Mouse (Mus musculus) CH12.LX (cell line): ENCODE results near the gene Aldh1a2.

Source experiments
- CTCF ChIP-seq, 2 experiments: IDR thresholded peaks in 1 of 2; conservative IDR thresholded peaks in 1 of 2; 2 replicates each; pipeline ENCODE4 v1.5.1; 2011 to 2012; ENCODE audit warnings: low read depth in 2 of 2, low read length in 2 of 2, improper control_type of control experiment in 1 of 2, inconsistent platforms in 1 of 2, mild to moderate bottlenecking in 1 of 2, moderate library complexity in 1 of 2
- MEF2A ChIP-seq: IDR thresholded peaks from 2 replicates; pipeline ENCODE4 v1.6.1; 2014; ENCODE audit warnings: low read depth, mild to moderate bottlenecking, inconsistent platforms, low read length, improper control_type of control experiment, borderline replicate concordance
- POLR2A ChIP-seq: IDR thresholded peaks from 2 replicates; pipeline ENCODE4 v1.6.1; 2011; ENCODE audit warnings: low read depth, mild to moderate bottlenecking, improper control_type of control experiment, low read length
- SMC3 ChIP-seq: IDR thresholded peaks from 2 replicates; pipeline ENCODE4 v1.6.1; 2011; ENCODE audit warnings: low read depth, low read length, improper control_type of control experiment
- TBP ChIP-seq: conservative IDR thresholded peaks from 2 replicates; pipeline ENCODE4 v1.6.1; 2011; ENCODE audit warnings: low read depth, low read length, improper control_type of control experiment
- USF1 ChIP-seq: IDR thresholded peaks from 2 replicates; pipeline ENCODE4 v1.6.1; 2014; ENCODE audit warnings: low read depth, mild to moderate bottlenecking, inconsistent platforms, low read length, improper control_type of control experiment

- TF ChIP-seq MEF2A (no peak), POLR2A (no peak), USF1 (no peak), TBP (no peak), CTCF (conservative IDR thresholded peaks at IDR 0.05 in 1 of 2, IDR thresholded peaks at IDR 0.05 in 1 of 2; ENCODE audit: low read depth in 2 of 2, low read length in 2 of 2) (no peak), SMC3 (no peak)
Observed at GRCm38 (mm10) chr9:71179276-71179896, 36.2 kb upstream of the Aldh1a2 start.
